Mouse (Mus musculus) macrophage (primary cell): ENCODE data around the gene Col4a1. TPM values are rescaled to one million over a fixed set of nuclear protein-coding genes. Genes with fewer than 3 reads are reported as not detected.

ENCODE experiments used
- H3K27ac ChIP-seq: fragments of 350-480 bp; formaldehyde crosslinking; 2 replicates; pipeline ENCODE4 v1.9.0; 2021
- H3K36me3 ChIP-seq: fragments of 350-480 bp; formaldehyde crosslinking; 2 replicates; pipeline ENCODE4 v1.9.0; 2021; ENCODE audit errors: inconsistent target
- H3K4me3 ChIP-seq: fragments of 350-480 bp; formaldehyde crosslinking; 2 replicates; pipeline ENCODE4 v1.9.0; 2021; ENCODE audit errors: inconsistent target
- H3K79me2 ChIP-seq: fragments of 350-480 bp; formaldehyde crosslinking; 2 replicates; pipeline ENCODE4 v1.9.0; 2021; ENCODE audit errors: inconsistent target
- WGBS: methylation state at CpG from one replicate; pipeline ENCODE4 v1.1.7; 2026; ENCODE audit warnings: inconsistent platforms; ENCODE audit not compliant: missing documents; 5-methylcytosine and 5-hydroxymethylcytosine counted together
- polyA plus RNA-seq: library from polyadenylated mRNA; stranded (reverse); fragments of 250-400 nt; gene quantifications from 3 replicates; pipeline ENCODE4 v1.2.4, GENCODE M21; 2018; ENCODE audit warnings: inconsistent platforms

The Col4a1 gene
- polyA plus RNA-seq, 1 experiment from 2014 or later, result 0.39 TPM

- no peaks in the 10 kb centered on the region for H3K36me3 ChIP-seq
- H3K79me2 ChIP-seq, result no peaks in the 10 kb centered on the region
- H3K4me3 ChIP-seq, result no peak overlapping the region
- no peak overlapping the region for H3K27ac ChIP-seq
- 92% methylated on average over 7 of the region's 7 CpGs for WGBS
Measured at GRCm38 (mm10) chr8:11227421-11227820, 85.2 kb downstream of the Col4a1 start.

GRCm38 (mm10) chr8:11225577-11226434 lies 86.8 kb downstream of the Col4a1 start:
- no peaks in the 10 kb centered on the region for H3K36me3 ChIP-seq
- H3K27ac ChIP-seq, result no peak overlapping the region
- H3K79me2 ChIP-seq, result no peaks in the 10 kb centered on the region
- 64% methylated on average over 13 of the region's 13 CpGs for WGBS
- H3K4me3 ChIP-seq, result no peak overlapping the region

GRCm38 (mm10) chr8:11224178-11224577 lies 88.4 kb downstream of the Col4a1 start:
- Histone ChIP-seq H3K4me3 (no peak overlapping the region), H3K79me2 (no peaks in the 10 kb centered on the region), H3K36me3 (no peaks in the 10 kb centered on the region), H3K27ac (no peak overlapping the region)
- 93% methylated on average over 7 of the region's 7 CpGs for WGBS

- Histone ChIP-seq H3K79me2 (no peaks in the 10 kb centered on the region), H3K4me3 (no peak overlapping the region), H3K36me3 (no peaks in the 10 kb centered on the region), H3K27ac (no peak overlapping the region)
- 91% methylated on average over 5 of the region's 5 CpGs for WGBS
Measured at GRCm38 (mm10) chr8:11221353-11221752, 91.3 kb downstream of the Col4a1 start.

GRCm38 (mm10) chr8:11219282-11219681 lies 93.3 kb downstream of the Col4a1 start:
- H3K36me3 ChIP-seq, result no peaks in the 10 kb centered on the region
- H3K4me3 ChIP-seq, result no peak overlapping the region
- no peaks in the 10 kb centered on the region for H3K79me2 ChIP-seq
- WGBS, result 47% methylated on average over 6 of the region's 6 CpGs
- H3K27ac ChIP-seq, result no peak overlapping the region

GRCm38 (mm10) chr8:11215231-11215630 lies 97.4 kb downstream of the Col4a1 start:
- Histone ChIP-seq H3K79me2 (no peaks in the 10 kb centered on the region), H3K4me3 (no peak overlapping the region), H3K36me3 (no peaks in the 10 kb centered on the region), H3K27ac (no peak overlapping the region)
- WGBS, result 14% methylated on average over 1 of the region's 1 CpGs

- no peak overlapping the region for H3K27ac ChIP-seq
- H3K79me2 ChIP-seq, result no peaks in the 10 kb centered on the region
- H3K36me3 ChIP-seq, result no peaks in the 10 kb centered on the region
- 60% methylated on average over 8 of the region's 8 CpGs for WGBS
- no peak overlapping the region for H3K4me3 ChIP-seq
Measured at GRCm38 (mm10) chr8:11206509-11206908, 106.1 kb downstream of the Col4a1 start.

GRCm38 (mm10) chr8:11205532-11205931 lies 107.1 kb downstream of the Col4a1 start:
- H3K4me3 ChIP-seq, result no peak overlapping the region
- H3K27ac ChIP-seq, result no peak overlapping the region
- H3K36me3 ChIP-seq, result no peaks in the 10 kb centered on the region
- no peaks in the 10 kb centered on the region for H3K79me2 ChIP-seq
- WGBS, result 34% methylated on average over 9 of the region's 9 CpGs

GRCm38 (mm10) chr8:11203260-11204110 lies 109.1 kb downstream of the Col4a1 start:
- no peak overlapping the region for H3K27ac ChIP-seq
- WGBS, result 41% methylated on average over 12 of the region's 12 CpGs

GRCm38 (mm10) chr8:11198650-11199049 lies 114.0 kb downstream of the Col4a1 start:
- no peak overlapping the region for H3K27ac ChIP-seq
- no peaks in the 10 kb centered on the region for H3K36me3 ChIP-seq
- H3K4me3 ChIP-seq, result no peak overlapping the region
- WGBS, result 55% methylated on average over 7 of the region's 7 CpGs
- H3K79me2 ChIP-seq, result no peaks in the 10 kb centered on the region

More at GRCm38 (mm10) chr8:11203260-11204110, 109.1 kb downstream of the Col4a1 start:
- no peaks in the 10 kb centered on the region for H3K36me3 ChIP-seq
- H3K4me3 ChIP-seq, result no peak overlapping the region
- H3K79me2 ChIP-seq, result no peaks in the 10 kb centered on the region

GRCm38 (mm10) chr8:11197988-11198387 lies 114.6 kb downstream of the Col4a1 start:
- Histone ChIP-seq H3K79me2 (no peaks in the 10 kb centered on the region), H3K27ac (no peak overlapping the region)
- WGBS, result 95% methylated on average over 3 of the region's 3 CpGs

GRCm38 (mm10) chr8:11197261-11197660 lies 115.4 kb downstream of the Col4a1 start:
- Histone ChIP-seq H3K4me3 (no peak overlapping the region), H3K36me3 (no peaks in the 10 kb centered on the region), H3K79me2 (no peaks in the 10 kb centered on the region), H3K27ac (no peak overlapping the region)
- WGBS, result 89% methylated on average over 10 of the region's 11 CpGs

More at GRCm38 (mm10) chr8:11197988-11198387, 114.6 kb downstream of the Col4a1 start:
- Histone ChIP-seq H3K36me3 (no peaks in the 10 kb centered on the region), H3K4me3 (no peak overlapping the region)

GRCm38 (mm10) chr8:11192719-11193324 lies 119.8 kb downstream of the Col4a1 start:
- no peak overlapping the region for H3K27ac ChIP-seq
- no peaks in the 10 kb centered on the region for H3K79me2 ChIP-seq
- no peak overlapping the region for H3K4me3 ChIP-seq
- WGBS, result 75% methylated on average over 12 of the region's 12 CpGs
- H3K36me3 ChIP-seq, result no peaks in the 10 kb centered on the region

GRCm38 (mm10) chr8:11187581-11188271 lies 124.9 kb downstream of the Col4a1 start:
- no peaks in the 10 kb centered on the region for H3K36me3 ChIP-seq
- no peaks in the 10 kb centered on the region for H3K79me2 ChIP-seq
- no peak overlapping the region for H3K4me3 ChIP-seq
- no peak overlapping the region for H3K27ac ChIP-seq
- WGBS, result 3% methylated on average over 43 of the region's 46 CpGs
